Mouse (Mus musculus): Measurements from ENCODE around the gene Fam129a. TPM values are rescaled to one million over a fixed set of nuclear protein-coding genes. Genes with fewer than 3 reads are reported as not detected.

Gene Fam129a
- total RNA-seq, 1 experiment = 7.5 TPM

GRCm38 (mm10) chr1:151648099-151648498 is 77.1 kb downstream of the Fam129a start:
- no peaks in the 10 kb centered on the region for H3K9me3 ChIP-seq (ENCODE audit: control insufficient read depth, insufficient read depth, low read depth, low read length)
- no peaks in the 10 kb centered on the region for H3K36me3 ChIP-seq (ENCODE audit: control insufficient read depth, insufficient read depth, low read length, poor library complexity, severe bottlenecking)
- no peak overlapping the region for H3K4me3 ChIP-seq (ENCODE audit: insufficient read depth in 1 of 2, low read depth in 1 of 2, low read length in 2 of 2, poor library complexity in 1 of 2, severe bottlenecking in 1 of 2)
- H3K9ac ChIP-seq (ENCODE audit: insufficient read depth, low read depth, low read length, poor library complexity, severe bottlenecking) = no peak overlapping the region
- DNase-seq (ENCODE audit: low read depth, low spot score) = no peak
- H3K4me1 ChIP-seq (ENCODE audit: control insufficient read depth in 2 of 2, insufficient read depth in 2 of 2, low read length in 2 of 2, poor library complexity in 1 of 2) = no peaks in the 10 kb centered on the region
- H3K27ac ChIP-seq (ENCODE audit: insufficient read depth, low read depth, low read length, poor library complexity, severe bottlenecking) = no peak overlapping the region
- TF ChIP-seq ZNF384 (IDR thresholded peaks at IDR 0.05; ENCODE audit: low read depth, low read length) (no peak), HCFC1 (IDR thresholded peaks at IDR 0.05; ENCODE audit: borderline replicate concordance, insufficient read depth, low read length) (no peak), ZC3H11A (IDR thresholded peaks at IDR 0.05; ENCODE audit: borderline replicate concordance, low read depth, low read length) (no peak), CHD2 (IDR thresholded peaks at IDR 0.05; ENCODE audit: low read depth, low read length) (no peak), MAFK (IDR thresholded peaks at IDR 0.05; ENCODE audit: insufficient read depth, low read depth, low read length) (no peak)
- in situ Hi-C loops (cut with MboI; ENCODE audit: low sequenced_read_pairs in 2 of 2, unreplicated experiment in 2 of 2) = no loop called here

- in situ Hi-C loops (cut with MboI; ENCODE audit: low sequenced_read_pairs in 2 of 2, unreplicated experiment in 2 of 2) = no loop called here
- TF ChIP-seq HCFC1 (IDR thresholded peaks at IDR 0.05; ENCODE audit: borderline replicate concordance, insufficient read depth, low read length) = no peak
- TF ChIP-seq ZC3H11A (IDR thresholded peaks at IDR 0.05; ENCODE audit: borderline replicate concordance, low read depth, low read length) = no peak
- TF ChIP-seq CHD2 (IDR thresholded peaks at IDR 0.05; ENCODE audit: low read depth, low read length) = no peak
- no peak for TF ChIP-seq ZNF384 (IDR thresholded peaks at IDR 0.05; ENCODE audit: low read depth, low read length)
- TF ChIP-seq MAFK (IDR thresholded peaks at IDR 0.05; ENCODE audit: insufficient read depth, low read depth, low read length) = no peak
- Histone ChIP-seq H3K4me1 (ENCODE audit: control insufficient read depth in 2 of 2, insufficient read depth in 2 of 2, low read length in 2 of 2, poor library complexity in 1 of 2) (no peaks in the 10 kb centered on the region; a peak in 1 of 4 replicates), H3K9me3 (ENCODE audit: control insufficient read depth, insufficient read depth, low read depth, low read length) (no peaks in the 10 kb centered on the region), H3K4me3 (ENCODE audit: insufficient read depth in 1 of 2, low read depth in 1 of 2, low read length in 2 of 2, poor library complexity in 1 of 2, severe bottlenecking in 1 of 2) (no peak overlapping the region), H3K9ac (ENCODE audit: insufficient read depth, low read depth, low read length, poor library complexity, severe bottlenecking) (no peak overlapping the region), H3K27ac (ENCODE audit: insufficient read depth, low read depth, low read length, poor library complexity, severe bottlenecking) (no peak overlapping the region), H3K36me3 (ENCODE audit: control insufficient read depth, insufficient read depth, low read length, poor library complexity, severe bottlenecking) (no peaks in the 10 kb centered on the region)
- DNase-seq (ENCODE audit: low read depth, low spot score) = no peak
Observed at GRCm38 (mm10) chr1:151657042-151657605, 86.1 kb downstream of the Fam129a start.

GRCm38 (mm10) chr1:151658291-151658830 is 87.4 kb downstream of the Fam129a start:
- no peak for TF ChIP-seq HCFC1 (IDR thresholded peaks at IDR 0.05; ENCODE audit: borderline replicate concordance, insufficient read depth, low read length)
- Histone ChIP-seq H3K27ac (ENCODE audit: insufficient read depth, low read depth, low read length, poor library complexity, severe bottlenecking) (no peak overlapping the region), H3K9me3 (ENCODE audit: control insufficient read depth, insufficient read depth, low read depth, low read length) (no peaks in the 10 kb centered on the region), H3K4me1 (ENCODE audit: control insufficient read depth in 2 of 2, insufficient read depth in 2 of 2, low read length in 2 of 2, poor library complexity in 1 of 2) (no peaks in the 10 kb centered on the region; a peak in 1 of 4 replicates), H3K36me3 (ENCODE audit: control insufficient read depth, insufficient read depth, low read length, poor library complexity, severe bottlenecking) (no peaks in the 10 kb centered on the region), H3K4me3 (ENCODE audit: insufficient read depth in 1 of 2, low read depth in 1 of 2, low read length in 2 of 2, poor library complexity in 1 of 2, severe bottlenecking in 1 of 2) (no peak overlapping the region), H3K9ac (ENCODE audit: insufficient read depth, low read depth, low read length, poor library complexity, severe bottlenecking) (no peak overlapping the region)
- DNase-seq (ENCODE audit: low read depth, low spot score) = no peak
- in situ Hi-C loops (cut with MboI; ENCODE audit: low sequenced_read_pairs in 2 of 2, unreplicated experiment in 2 of 2) = no loop called here

- no peaks in the 10 kb centered on the region for H3K36me3 ChIP-seq (ENCODE audit: control insufficient read depth, insufficient read depth, low read length, poor library complexity, severe bottlenecking)
- no peak overlapping the region for H3K9ac ChIP-seq (ENCODE audit: insufficient read depth, low read depth, low read length, poor library complexity, severe bottlenecking)
- no peaks in the 10 kb centered on the region for H3K9me3 ChIP-seq (ENCODE audit: control insufficient read depth, insufficient read depth, low read depth, low read length)
- no peak for TF ChIP-seq ZC3H11A (IDR thresholded peaks at IDR 0.05; ENCODE audit: borderline replicate concordance, low read depth, low read length)
- no peak for TF ChIP-seq HCFC1 (IDR thresholded peaks at IDR 0.05; ENCODE audit: borderline replicate concordance, insufficient read depth, low read length)
- TF ChIP-seq ZNF384 (IDR thresholded peaks at IDR 0.05; ENCODE audit: low read depth, low read length) = no peak
- TF ChIP-seq CHD2 (IDR thresholded peaks at IDR 0.05; ENCODE audit: low read depth, low read length) = no peak
- TF ChIP-seq MAFK (IDR thresholded peaks at IDR 0.05; ENCODE audit: insufficient read depth, low read depth, low read length) = no peak
- H3K4me1 ChIP-seq (ENCODE audit: control insufficient read depth in 2 of 2, insufficient read depth in 2 of 2, low read length in 2 of 2, poor library complexity in 1 of 2) = no peaks in the 10 kb centered on the region
- H3K27ac ChIP-seq (ENCODE audit: insufficient read depth, low read depth, low read length, poor library complexity, severe bottlenecking) = no peak overlapping the region
- no peak for DNase-seq (ENCODE audit: low read depth, low spot score)
- H3K4me3 ChIP-seq (ENCODE audit: insufficient read depth in 1 of 2, low read depth in 1 of 2, low read length in 2 of 2, poor library complexity in 1 of 2, severe bottlenecking in 1 of 2) = no peak overlapping the region
- in situ Hi-C loops (cut with MboI; ENCODE audit: low sequenced_read_pairs in 2 of 2, unreplicated experiment in 2 of 2) = no loop called here
Observed at GRCm38 (mm10) chr1:151659636-151660035, 88.7 kb downstream of the Fam129a start.

GRCm38 (mm10) chr1:151660251-151660650 is 89.3 kb downstream of the Fam129a start:
- Histone ChIP-seq H3K36me3 (ENCODE audit: control insufficient read depth, insufficient read depth, low read length, poor library complexity, severe bottlenecking) (no peaks in the 10 kb centered on the region), H3K9me3 (ENCODE audit: control insufficient read depth, insufficient read depth, low read depth, low read length) (no peaks in the 10 kb centered on the region), H3K27ac (ENCODE audit: insufficient read depth, low read depth, low read length, poor library complexity, severe bottlenecking) (no peak overlapping the region), H3K4me3 (ENCODE audit: insufficient read depth in 1 of 2, low read depth in 1 of 2, low read length in 2 of 2, poor library complexity in 1 of 2, severe bottlenecking in 1 of 2) (no peak overlapping the region), H3K4me1 (ENCODE audit: control insufficient read depth in 2 of 2, insufficient read depth in 2 of 2, low read length in 2 of 2, poor library complexity in 1 of 2) (no peaks in the 10 kb centered on the region), H3K9ac (ENCODE audit: insufficient read depth, low read depth, low read length, poor library complexity, severe bottlenecking) (no peak overlapping the region)
- in situ Hi-C loops (cut with MboI; ENCODE audit: low sequenced_read_pairs in 2 of 2, unreplicated experiment in 2 of 2) = no loop called here
- TF ChIP-seq CHD2 (IDR thresholded peaks at IDR 0.05; ENCODE audit: low read depth, low read length) = no peak
- TF ChIP-seq MAFK (IDR thresholded peaks at IDR 0.05; ENCODE audit: insufficient read depth, low read depth, low read length) = no peak
- TF ChIP-seq HCFC1 (IDR thresholded peaks at IDR 0.05; ENCODE audit: borderline replicate concordance, insufficient read depth, low read length) = no peak
- no peak for TF ChIP-seq ZNF384 (IDR thresholded peaks at IDR 0.05; ENCODE audit: low read depth, low read length)
- no peak for TF ChIP-seq ZC3H11A (IDR thresholded peaks at IDR 0.05; ENCODE audit: borderline replicate concordance, low read depth, low read length)
- DNase-seq (ENCODE audit: low read depth, low spot score) = no peak
